Mouse (Mus musculus): ENCODE results near the gene Slc35f5. TPM values are rescaled to one million over a fixed set of nuclear protein-coding genes. Genes with fewer than 3 reads are reported as not detected.
"Not testable (repeated sequence)": the region's sequence is repeated elsewhere in the genome, so short reads cannot be mapped to it uniquely, and the experiment has no call there.

Gene Slc35f5
- 10 to 100 TPM; 39.5 to 48.8 TPM for total RNA-seq (2021)
- long read RNA-seq, experiment 1, transcript Slc35f5-201 (16 exons, 2,733 nt) = major isoform, 37 of 55 reads
- long read RNA-seq, experiment 1, partial matches to known transcripts = 8 of 55 reads
- long read RNA-seq, experiment 1, other reads (novel, unspliced or antisense) = 10 of 55 reads
- long read RNA-seq, experiment 2, transcript Slc35f5-201 (16 exons, 2,733 nt) = major isoform, 13 of 15 reads
- long read RNA-seq, experiment 2, partial matches to known transcripts = 0 of 15 reads
- long read RNA-seq, experiment 2, other reads (novel, unspliced or antisense) = 2 of 15 reads

- peak; percentile 99 for DNase-seq
Measured at GRCm38 (mm10) chr1:125560259-125561192, at the start of gene Slc35f5. Gene Slc35f5 (plus strand): TSS chr1:125560595.

- peak in 1 of 2 experiments; percentile 17 for DNase-seq
Measured at GRCm38 (mm10) chr1:125514706-125515105, 45.7 kb upstream of the Slc35f5 start.

- no peak for DNase-seq
Measured at GRCm38 (mm10) chr1:125516910-125517659, 43.3 kb upstream of the Slc35f5 start.

- DNase-seq = peak; percentile 67 to 70
Measured at GRCm38 (mm10) chr1:125519107-125519611, 41.2 kb upstream of the Slc35f5 start.

- peak in 1 of 2 experiments; percentile 15 for DNase-seq
Measured at GRCm38 (mm10) chr1:125525965-125526665, 34.3 kb upstream of the Slc35f5 start.

- no peak for DNase-seq
Measured at GRCm38 (mm10) chr1:125526666-125527004, 33.8 kb upstream of the Slc35f5 start.

GRCm38 (mm10) chr1:125527364-125527763, 33.0 kb upstream of the Slc35f5 start:
- DNase-seq = no peak

- not testable (repeated sequence) for DNase-seq
Measured at GRCm38 (mm10) chr1:125533180-125533912, 27.0 kb upstream of the Slc35f5 start.

GRCm38 (mm10) chr1:125537131-125537530, 23.3 kb upstream of the Slc35f5 start:
- DNase-seq = peak in 1 of 2 experiments; percentile 10

GRCm38 (mm10) chr1:125537776-125538175, 22.6 kb upstream of the Slc35f5 start:
- no peak for DNase-seq

- DNase-seq = no peak
Measured at GRCm38 (mm10) chr1:125539312-125539711, 21.1 kb upstream of the Slc35f5 start.

GRCm38 (mm10) chr1:125542008-125542999, 18.1 kb upstream of the Slc35f5 start:
- DNase-seq = peak; percentile 63 to 74

- no peak for DNase-seq
Measured at GRCm38 (mm10) chr1:125549872-125550271, 10.5 kb upstream of the Slc35f5 start.

GRCm38 (mm10) chr1:125550359-125550758, 10.0 kb upstream of the Slc35f5 start:
- no peak for DNase-seq

GRCm38 (mm10) chr1:125551564-125551963, 8.8 kb upstream of the Slc35f5 start:
- DNase-seq = no peak

- DNase-seq = no peak
Measured at GRCm38 (mm10) chr1:125559261-125559660, 1.1 kb upstream of the Slc35f5 start.

GRCm38 (mm10) chr1:125559721-125560120, 674 bp upstream of the Slc35f5 start:
- no peak for DNase-seq

GRCm38 (mm10) chr1:125561206-125561605, 811 bp downstream of the Slc35f5 start:
- DNase-seq = peak in 1 of 2 experiments; percentile 51

- peak in 1 of 2 experiments; percentile 8 for DNase-seq
Measured at GRCm38 (mm10) chr1:125561841-125562240, 1.4 kb downstream of the Slc35f5 start.

Data from adrenal gland, postnatal 36 days (tissue).